Mouse (Mus musculus) intestine, embryonic 14.5 days (tissue): ENCODE data around the gene Tufm. TPM values are rescaled to one million over a fixed set of nuclear protein-coding genes. Genes with fewer than 3 reads are reported as not detected.

Experiments used
- ATAC-seq: fragments of 200-750 bp; cut with Nextera tagmentation; replicated peaks from 2 replicates; pipeline ENCODE4 v1.8.0; 2017; ENCODE audit warnings: low read depth, moderate number of reproducible peaks, moderate TSS enrichment, moderate library complexity; ENCODE audit not compliant: low FRiP score, low TSS enrichment
- DNase-seq: peaks from one replicate; pipeline ENCODE4 v3.0.0-alpha.2; 2018; ENCODE audit warnings: low spot score
- H3K27ac ChIP-seq: fragments of 300-500 bp; sonication (generic); 2 replicates; pipeline ENCODE4 v1.5.1; 2014; ENCODE audit warnings: low read depth, mild to moderate bottlenecking, control low read depth
- H3K27me3 ChIP-seq: fragments of 300-500 bp; sonication (generic); replicated peaks from 2 replicates; pipeline ENCODE4 v1.6.1; 2014; ENCODE audit warnings: low read length, control low read depth; ENCODE audit not compliant: control insufficient read depth, insufficient read depth
- H3K36me3 ChIP-seq: fragments of 300-500 bp; sonication (generic); 2 replicates; pipeline ENCODE4 v1.6.1; 2014; ENCODE audit warnings: low read length, control low read depth; ENCODE audit not compliant: control insufficient read depth, insufficient read depth
- H3K4me1 ChIP-seq: fragments of 300-500 bp; sonication (generic); replicated peaks from 2 replicates; pipeline ENCODE4 v1.6.1; 2014; ENCODE audit warnings: low read length, control low read depth, mixed read lengths; ENCODE audit not compliant: control insufficient read depth, insufficient read depth
- H3K4me2 ChIP-seq: fragments of 300-500 bp; sonication (generic); 2 replicates; pipeline ENCODE4 v1.6.1; 2014; ENCODE audit warnings: low read length
- H3K4me3 ChIP-seq: fragments of 300-500 bp; sonication (generic); 2 replicates; pipeline ENCODE4 v1.5.1; 2014; ENCODE audit warnings: low read depth, low read length, control low read depth, mixed read lengths
- H3K9ac ChIP-seq: fragments of 300-500 bp; sonication (generic); 2 replicates; pipeline ENCODE4 v1.6.1; 2014; ENCODE audit warnings: mild to moderate bottlenecking, low read length
- H3K9me3 ChIP-seq: fragments of 300-500 bp; sonication (generic); 2 replicates; pipeline ENCODE4 v1.6.1; 2016; ENCODE audit warnings: low read length, control low read depth; ENCODE audit not compliant: control insufficient read depth
- WGBS: fragments of 180-500 bp; shearing (Covaris S2); extraction: QIAGEN DNeasy Blood & Tissue Kit; methylation state at CpG from one replicate; pipeline ENCODE4 v1.1.7; 2014; 5-methylcytosine and 5-hydroxymethylcytosine counted together
- polyA plus RNA-seq: library from polyadenylated mRNA; unstranded; fragments of >200 nt; fragmentation: Nextera tagmentation; extraction: Ambion mirVana; gene quantifications from 2 replicates; pipeline ENCODE4 v1.2.1, GENCODE M21; 2014

Gene Tufm
- polyA plus RNA-seq, 1 experiment from 2014 or later = 192 TPM

- H3K36me3 ChIP-seq = no peaks in the 10 kb centered on the region
- H3K9ac ChIP-seq = no peak overlapping the region
- H3K27ac ChIP-seq = no peak overlapping the region
- no peak overlapping the region for H3K4me3 ChIP-seq
- DNase-seq (no peak), ATAC-seq (no peak)
- H3K9me3 ChIP-seq = no peaks in the 10 kb centered on the region
- H3K4me1 ChIP-seq = no peaks in the 10 kb centered on the region
- 84% methylated on average over 3 of the region's 3 CpGs for WGBS
- H3K27me3 ChIP-seq = no peaks in the 10 kb centered on the region
- H3K4me2 ChIP-seq = no peak overlapping the region
Measured at GRCm38 (mm10) chr7:126511287-126511686, 24.1 kb downstream of the Tufm start.

- no peak overlapping the region for H3K27ac ChIP-seq
- ATAC-seq (no peak), DNase-seq (no peak)
- H3K9ac ChIP-seq = no peak overlapping the region
- H3K4me1 ChIP-seq = no peaks in the 10 kb centered on the region
- no peaks in the 10 kb centered on the region for H3K36me3 ChIP-seq
- H3K9me3 ChIP-seq = no peaks in the 10 kb centered on the region
- no peak overlapping the region for H3K4me2 ChIP-seq
- WGBS = 87% methylated on average over 5 of the region's 5 CpGs
- H3K4me3 ChIP-seq = no peak overlapping the region
- H3K27me3 ChIP-seq = no peaks in the 10 kb centered on the region
Measured at GRCm38 (mm10) chr7:126518261-126518941, 31.2 kb downstream of the Tufm start.

DNA sequence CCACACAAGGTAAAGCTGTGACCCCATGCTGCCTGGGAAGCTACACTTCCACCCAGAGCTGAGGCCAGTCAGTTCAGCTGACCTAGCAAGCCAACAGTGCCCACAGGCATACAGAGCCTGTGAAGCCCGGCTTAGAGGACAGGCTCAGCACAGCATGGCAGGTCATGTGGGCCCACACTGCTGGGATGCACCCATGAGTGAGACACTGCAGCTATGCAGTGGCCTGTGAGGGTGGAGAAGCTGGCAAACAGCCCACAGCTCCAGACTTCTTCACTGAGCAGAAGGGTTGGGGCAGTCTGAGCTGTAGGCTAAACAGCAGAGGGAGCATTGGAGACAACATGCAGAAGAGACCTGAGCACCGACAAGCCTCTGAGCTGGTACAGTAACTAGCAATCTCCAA is 32.4 kb downstream of the Tufm start:
- DNase-seq (no peak), ATAC-seq (0 out of 2 replicates have a peak, but pooled peaks have one; percentile 47)
- Histone ChIP-seq H3K27ac (no peak overlapping the region), H3K27me3 (no peaks in the 10 kb centered on the region), H3K36me3 (no peaks in the 10 kb centered on the region), H3K9ac (no peak overlapping the region), H3K4me1 (no peaks in the 10 kb centered on the region), H3K9me3 (no peaks in the 10 kb centered on the region), H3K4me3 (no peak overlapping the region), H3K4me2 (no peak overlapping the region)
- 63% methylated on average over 2 of the region's 2 CpGs for WGBS

GRCm38 (mm10) chr7:126523316-126523715 is 36.2 kb downstream of the Tufm start:
- Histone ChIP-seq H3K27ac (no peak overlapping the region), H3K27me3 (no peaks in the 10 kb centered on the region), H3K4me1 (no peaks in the 10 kb centered on the region), H3K4me2 (no peak overlapping the region), H3K9ac (no peak overlapping the region), H3K9me3 (no peaks in the 10 kb centered on the region), H3K36me3 (no peaks in the 10 kb centered on the region), H3K4me3 (no peak overlapping the region)
- ATAC-seq = no peak
- no peak for DNase-seq
- WGBS = 82% methylated on average over 3 of the region's 3 CpGs

DNA sequence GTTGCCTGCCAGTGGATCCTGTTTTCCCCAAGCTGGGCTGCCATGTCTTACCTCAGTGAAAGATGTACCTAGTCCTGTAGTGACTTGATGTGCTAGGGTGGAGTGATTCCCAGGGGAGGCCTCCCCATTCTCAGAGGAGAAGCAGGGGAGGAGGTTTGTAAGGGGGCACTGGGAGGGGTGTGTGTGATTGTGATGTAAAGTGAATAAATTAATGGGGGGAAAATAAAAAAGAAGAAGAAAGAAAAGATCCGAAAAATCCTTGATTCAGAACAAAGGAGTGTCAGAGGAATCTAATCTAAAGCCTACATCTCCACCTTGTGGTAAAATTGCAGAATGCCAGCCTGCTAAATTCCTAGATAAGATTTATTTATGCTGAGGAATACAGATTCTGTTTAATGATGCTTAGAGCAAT is 41.0 kb downstream of the Tufm start:
- ATAC-seq = 0 out of 2 replicates have a peak, but pooled peaks have one; percentile 43
- Histone ChIP-seq H3K4me3 (no peak overlapping the region), H3K27ac (no peak overlapping the region), H3K4me2 (no peak overlapping the region), H3K9ac (peak overlapping the region; percentile 34), H3K27me3 (no peaks in the 10 kb centered on the region), H3K4me1 (no peaks in the 10 kb centered on the region), H3K9me3 (no peaks in the 10 kb centered on the region), H3K36me3 (no peaks in the 10 kb centered on the region)
- peak; percentile 72 for DNase-seq
- WGBS = 8% methylated on average over 1 of the region's 1 CpGs

DNA sequence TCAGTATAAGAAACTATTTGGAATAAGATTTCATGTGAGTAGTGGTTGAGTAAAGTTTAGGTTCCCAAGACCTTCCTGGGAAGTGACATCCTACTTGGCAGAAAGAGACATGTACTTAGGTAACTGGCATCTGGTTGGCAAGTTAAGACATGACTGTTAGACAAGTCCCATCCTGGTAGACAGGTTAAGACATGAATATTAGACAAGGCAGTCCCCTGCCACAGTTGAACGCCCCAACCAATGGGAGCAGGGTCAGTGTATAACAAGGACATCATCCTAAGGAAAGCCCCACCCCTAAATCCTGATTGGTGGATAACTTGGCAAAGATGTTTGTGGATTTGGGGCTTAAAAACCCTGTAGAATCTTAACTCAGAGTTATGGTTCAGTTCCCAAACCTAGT is 46.3 kb downstream of the Tufm start:
- H3K36me3 ChIP-seq = no peaks in the 10 kb centered on the region

DNA sequence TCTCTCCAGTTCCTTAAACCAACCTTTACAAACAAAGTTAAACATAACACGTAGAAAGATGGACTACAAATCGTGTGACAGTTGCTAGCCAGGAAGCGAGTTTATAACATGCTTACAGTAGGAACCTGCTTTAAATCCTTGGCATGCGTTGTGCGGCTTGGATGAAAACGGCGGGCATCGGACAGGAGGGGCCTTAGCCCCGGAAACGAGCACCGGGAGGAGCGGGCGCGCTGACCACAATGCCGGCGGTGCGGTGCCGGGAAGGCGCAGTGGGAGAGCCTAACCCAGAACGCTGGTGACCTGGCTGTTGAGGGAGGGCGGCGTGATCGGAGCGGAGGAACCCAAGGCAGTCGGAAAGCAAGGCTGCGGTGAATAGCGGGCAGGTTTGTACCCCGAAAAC is 48.6 kb downstream of the Tufm start:
- Histone ChIP-seq H3K4me3 (peak overlapping the region; percentile 42), H3K4me2 (peak overlapping the region; percentile 80), H3K27ac (no peak overlapping the region), H3K9ac (peak overlapping the region; percentile 48), H3K9me3 (no peaks in the 10 kb centered on the region), H3K4me1 (no peaks in the 10 kb centered on the region), H3K36me3 (no peaks in the 10 kb centered on the region), H3K27me3 (peaks cover 15% of the 10 kb centered on the region)
- peak; percentile 69 for DNase-seq
- 1% methylated on average over 28 of the region's 28 CpGs for WGBS
- 0 out of 2 replicates have a peak, but pooled peaks have one; percentile 40 for ATAC-seq

More for the DNA sequence above, 46.3 kb downstream of the Tufm start:
- WGBS = 79% methylated on average over 1 of the region's 1 CpGs
- Histone ChIP-seq H3K4me1 (no peaks in the 10 kb centered on the region), H3K27ac (no peak overlapping the region), H3K9me3 (no peaks in the 10 kb centered on the region), H3K9ac (no peak overlapping the region), H3K4me2 (no peak overlapping the region), H3K4me3 (no peak overlapping the region), H3K27me3 (peaks cover 15% of the 10 kb centered on the region)
- DNase-seq (no peak), ATAC-seq (no peak)

DNA sequence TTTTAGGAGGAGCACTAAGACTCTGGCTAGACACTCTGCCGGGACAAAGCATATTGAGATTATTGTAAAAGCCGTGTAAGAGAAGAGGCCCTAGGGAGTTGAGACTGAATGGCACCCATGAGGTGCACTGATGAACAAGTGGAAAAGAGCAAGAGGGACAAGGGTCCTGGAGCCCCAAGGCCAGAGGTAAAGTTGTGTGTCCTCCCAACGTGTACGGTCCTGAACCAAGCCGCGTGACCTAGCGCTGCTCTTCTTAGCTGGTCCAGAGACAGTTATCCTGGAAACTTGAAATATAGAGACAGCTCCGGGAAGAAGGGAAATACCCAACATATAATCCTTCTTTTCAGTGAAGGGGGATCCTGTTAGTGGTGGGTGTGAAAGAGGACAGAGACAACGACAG is 49.3 kb downstream of the Tufm start:
- Histone ChIP-seq H3K4me1 (no peaks in the 10 kb centered on the region), H3K4me2 (peak overlapping the region; percentile 80), H3K4me3 (peak overlapping the region; percentile 42), H3K27me3 (peaks cover 15% of the 10 kb centered on the region), H3K9me3 (no peaks in the 10 kb centered on the region), H3K27ac (no peak overlapping the region), H3K36me3 (no peaks in the 10 kb centered on the region), H3K9ac (no peak overlapping the region)
- DNase-seq = no peak
- no peak for ATAC-seq
- 60% methylated on average over 9 of the region's 9 CpGs for WGBS
